Mouse (Mus musculus) lung, embryonic 14.5 days (tissue): ENCODE results near the gene Vmn2r109. TPM values are rescaled to one million over a fixed set of nuclear protein-coding genes. Genes with fewer than 3 reads are reported as not detected.
"Not testable (repeated sequence)": the region's sequence is repeated elsewhere in the genome, so short reads cannot be mapped to it uniquely, and the experiment has no call there.

ENCODE experiments used
- ATAC-seq: fragments of 200-750 bp; cut with Nextera tagmentation; 2 replicates; pipeline ENCODE4 v1.8.0; 2017; ENCODE audit warnings: mild to moderate bottlenecking, moderate TSS enrichment, moderate library complexity; ENCODE audit not compliant: insufficient read depth
- DNase-seq: peaks from one replicate; pipeline ENCODE4 v3.0.0-alpha.2; 2015
- H3K27ac ChIP-seq: fragments of 300-500 bp; sonication (generic); 2 replicates; pipeline ENCODE4 v1.5.1; 2014; ENCODE audit warnings: low read depth, mild to moderate bottlenecking, moderate library complexity
- H3K27me3 ChIP-seq: fragments of 300-500 bp; sonication (generic); 2 replicates; pipeline ENCODE4 v1.6.1; 2014; ENCODE audit warnings: low read length, control low read depth; ENCODE audit not compliant: insufficient read depth
- H3K36me3 ChIP-seq: fragments of 300-500 bp; sonication (generic); 2 replicates; pipeline ENCODE4 v1.6.1; 2014; ENCODE audit warnings: control low read depth; ENCODE audit not compliant: insufficient read depth
- H3K4me1 ChIP-seq: fragments of 300-500 bp; sonication (generic); 2 replicates; pipeline ENCODE4 v1.6.1; 2014; ENCODE audit warnings: antibody characterized with exemption, control low read depth; ENCODE audit not compliant: insufficient read depth
- H3K4me2 ChIP-seq: fragments of 300-500 bp; sonication (generic); 2 replicates; pipeline ENCODE4 v1.6.1; 2014; ENCODE audit warnings: mild to moderate bottlenecking
- H3K4me3 ChIP-seq: fragments of 300-500 bp; sonication (generic); 2 replicates; pipeline ENCODE4 v1.5.1; 2014; ENCODE audit warnings: low read depth, low read length
- H3K9ac ChIP-seq: fragments of 300-500 bp; sonication (generic); 2 replicates; pipeline ENCODE4 v1.6.1; 2014
- H3K9me3 ChIP-seq: fragments of 300-500 bp; sonication (generic); 2 replicates; pipeline ENCODE4 v1.6.1; 2016; ENCODE audit warnings: low read depth, low read length, control low read depth
- CTCF ChIP-seq: IDR thresholded peaks from 2 replicates; pipeline ENCODE4 v1.5.1; 2016; ENCODE audit warnings: antibody characterized with exemption, low read depth
- WGBS: fragments of 180-500 bp; shearing (Covaris S2); extraction: QIAGEN DNeasy Blood & Tissue Kit; methylation state at CpG from one replicate; pipeline ENCODE4 v1.1.7; 2014; 5-methylcytosine and 5-hydroxymethylcytosine counted together
- polyA plus RNA-seq: library from polyadenylated mRNA; unstranded; fragments of >200 nt; fragmentation: Nextera tagmentation; extraction: Ambion mirVana; gene quantifications from 2 replicates; pipeline ENCODE4 v1.2.1, GENCODE M21; 2014

The Vmn2r109 gene
- polyA plus RNA-seq: not detected in 2 replicates

DNA sequence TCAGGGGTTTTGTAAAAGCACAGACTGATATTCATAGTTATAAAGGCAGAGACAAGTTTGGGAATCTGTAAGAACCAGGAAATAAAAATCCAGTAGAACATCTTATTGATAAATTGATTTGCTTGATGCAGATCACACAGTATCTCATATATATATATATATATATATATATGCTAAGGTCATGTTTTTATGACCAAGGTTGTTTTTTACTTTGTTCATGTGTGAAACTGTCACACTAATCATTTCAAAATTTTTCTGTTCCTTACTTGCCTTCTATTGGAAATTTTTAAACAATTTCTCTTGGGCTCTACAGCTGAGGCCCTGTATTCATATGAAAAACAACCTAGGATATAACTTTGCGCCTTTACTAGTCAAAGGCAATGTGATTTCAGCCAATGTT lies at the start of gene Vmn2r109:
TSS of gene Vmn2r109 (minus strand) at position 101 of the 400 bp plus-strand sequence.
- DNase-seq: no peak
- 88% methylated on average over 1 of the region's 1 CpGs for WGBS
- no peak for ATAC-seq
- no peaks in the 10 kb centered on the region for H3K36me3 ChIP-seq
- H3K4me1 ChIP-seq: no peaks in the 10 kb centered on the region
- H3K4me3 ChIP-seq: no peak within 1 kb of the TSS
- no peaks in the 10 kb centered on the region for H3K9me3 ChIP-seq
- no peak for TF ChIP-seq CTCF
- H3K9ac ChIP-seq: no peak within 1 kb of the TSS
- no peak within 1 kb of the TSS for H3K27ac ChIP-seq
- H3K27me3 ChIP-seq: no peaks in the 10 kb centered on the region
- no peak within 1 kb of the TSS for H3K4me2 ChIP-seq

DNA sequence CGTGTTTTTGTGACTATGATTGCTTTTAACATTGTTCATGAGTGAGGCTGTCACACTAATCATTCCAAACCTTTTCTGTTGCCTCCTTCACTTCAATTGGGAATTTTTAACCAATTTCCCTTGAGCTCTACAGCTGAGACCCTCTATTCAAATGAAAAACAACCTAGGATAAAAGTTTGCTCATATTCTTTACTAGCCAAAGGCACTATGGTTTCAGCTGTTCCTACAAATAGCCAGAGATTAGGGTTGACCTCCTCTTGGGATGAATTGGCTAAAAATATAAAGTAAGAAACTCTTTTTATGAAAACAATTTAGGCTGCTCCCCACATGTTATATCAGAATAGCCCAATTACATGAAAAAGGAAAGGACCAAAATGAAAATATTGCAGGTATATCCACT lies 31.8 kb upstream of the Vmn2r109 start, which contains the start of gene Vmn2r110:
TSS of gene Vmn2r110 (minus strand) at position 101 of the 400 bp plus-strand sequence.
- ATAC-seq: no peak

DNA sequence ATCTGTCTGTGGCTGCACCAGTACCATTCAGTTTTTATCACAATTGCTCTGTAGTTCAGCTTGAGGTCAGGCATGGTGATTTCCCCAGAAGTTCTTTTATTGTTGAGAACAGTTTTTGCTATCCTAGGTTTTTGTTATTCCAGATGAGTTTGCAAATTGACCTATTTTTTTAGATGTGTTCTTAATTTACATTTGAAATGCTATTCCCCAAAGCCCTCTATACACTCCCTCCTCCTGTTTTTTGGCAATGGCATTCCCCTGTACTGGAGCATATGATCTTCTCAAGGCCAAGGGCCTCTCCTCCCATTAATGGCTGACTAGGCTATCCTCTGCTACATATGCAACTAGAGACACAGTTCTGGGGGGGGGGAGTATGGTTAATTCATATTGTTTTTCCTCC lies 56.3 kb downstream of the Vmn2r109 start:
- DNase-seq, H3K4me1 ChIP-seq, H3K36me3 ChIP-seq, H3K9me3 ChIP-seq, H3K27me3 ChIP-seq, ATAC-seq, H3K4me3 ChIP-seq, H3K4me2 ChIP-seq, H3K27ac ChIP-seq, H3K9ac ChIP-seq: not testable (repeated sequence)

More for the DNA sequence above, 31.8 kb upstream of the Vmn2r109 start, which contains the start of gene Vmn2r110:
- no peaks in the 10 kb centered on the region for H3K4me1 ChIP-seq
- no peak within 1 kb of the TSS for H3K9ac ChIP-seq
- H3K4me3 ChIP-seq: no peak within 1 kb of the TSS
- WGBS: 30% methylated on average over 1 of the region's 1 CpGs
- H3K27me3 ChIP-seq: no peaks in the 10 kb centered on the region
- TF ChIP-seq CTCF: no peak
- no peaks in the 10 kb centered on the region for H3K36me3 ChIP-seq
- H3K27ac ChIP-seq: no peak within 1 kb of the TSS
- H3K9me3 ChIP-seq: no peaks in the 10 kb centered on the region
- no peak within 1 kb of the TSS for H3K4me2 ChIP-seq
- DNase-seq: no peak

DNA sequence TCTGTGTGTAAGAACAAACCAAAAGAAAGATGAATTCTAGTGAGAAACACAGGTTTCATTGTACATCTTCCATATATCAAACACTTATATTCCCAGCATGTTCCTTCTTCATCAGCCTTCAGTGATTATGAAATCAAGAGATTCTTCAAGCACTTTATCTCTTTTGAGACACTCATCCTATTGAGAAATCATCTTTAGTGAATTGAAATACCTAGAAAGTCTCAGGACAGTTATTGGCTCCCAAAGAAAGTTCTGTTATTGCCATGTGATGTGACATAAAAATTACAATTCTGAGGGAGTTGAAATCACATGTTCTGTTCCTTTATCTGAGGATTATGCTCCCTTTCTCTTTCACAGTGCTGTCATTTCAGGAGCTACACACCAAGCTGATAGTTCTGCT lies 66.7 kb downstream of the Vmn2r109 start, which contains the start of gene Vmn1r225:
TSS of gene Vmn1r225 (plus strand) at position 301 of the 400 bp plus-strand sequence.
- H3K4me2 ChIP-seq: no peak within 1 kb of the TSS
- ATAC-seq: no peak

More for the DNA sequence above, 66.7 kb downstream of the Vmn2r109 start, which contains the start of gene Vmn1r225:
- no peaks in the 10 kb centered on the region for H3K36me3 ChIP-seq
- no peaks in the 10 kb centered on the region for H3K4me1 ChIP-seq
- H3K27me3 ChIP-seq: no peaks in the 10 kb centered on the region
- no peak within 1 kb of the TSS for H3K9ac ChIP-seq
- no peak within 1 kb of the TSS for H3K4me3 ChIP-seq
- H3K27ac ChIP-seq: no peak within 1 kb of the TSS
- no peak for TF ChIP-seq CTCF
- no peak for DNase-seq
- no peaks in the 10 kb centered on the region for H3K9me3 ChIP-seq

Other genes with a start within 250 kb of the Vmn2r109 start
- gene Vmn2r107, start 219.5 kb downstream of the Vmn2r109 start, polyA plus RNA-seq: not detected in 2 replicates
- not detected in 2 replicates for gene Vmn1r224, start 150.6 kb downstream of the Vmn2r109 start, polyA plus RNA-seq
- gene Vmn2r108, start 83.4 kb downstream of the Vmn2r109 start, polyA plus RNA-seq: not detected in 2 replicates
- gene Vmn1r225, start 66.6 kb downstream of the Vmn2r109 start, polyA plus RNA-seq: not detected in 2 replicates
- 0.04 and 0.05 TPM in 2 replicates for gene Vmn2r110, start 31.7 kb upstream of the Vmn2r109 start, polyA plus RNA-seq
- not detected in 2 replicates for gene Fpr-rs3, start 60.1 kb upstream of the Vmn2r109 start, polyA plus RNA-seq
- not detected in 2 replicates for gene Vmn1r226, start 118.1 kb upstream of the Vmn2r109 start, polyA plus RNA-seq
- gene Vmn1r227, start 165.1 kb upstream of the Vmn2r109 start, polyA plus RNA-seq: not detected in 2 replicates
- not detected in 2 replicates for gene Vmn1r228, start 221.4 kb upstream of the Vmn2r109 start, polyA plus RNA-seq
- not detected in 2 replicates for gene Vmn1r229, start 246.8 kb upstream of the Vmn2r109 start, polyA plus RNA-seq